Mouse (Mus musculus) midbrain, embryonic 16.5 days (tissue): ENCODE results near the gene Zkscan3. TPM values are rescaled to one million over a fixed set of nuclear protein-coding genes. Genes with fewer than 3 reads are reported as not detected.
A peak's percentile ranks its signal among the peaks of the same experiment; 100 is the strongest.

ENCODE experiments used
- ATAC-seq: fragments of 200-750 bp; cut with Nextera tagmentation; 2 replicates; pipeline ENCODE4 v1.8.0; 2017; ENCODE audit warnings: moderate TSS enrichment
- H3K27ac ChIP-seq: fragments of 300-500 bp; sonication (generic); 2 replicates; pipeline ENCODE4 v1.5.1; 2014; ENCODE audit warnings: mild to moderate bottlenecking, low read length, mixed read lengths
- H3K27me3 ChIP-seq: fragments of 300-500 bp; sonication (generic); 2 replicates; pipeline ENCODE4 v1.6.1; 2014; ENCODE audit warnings: low read depth, low read length, mixed read lengths; ENCODE audit not compliant: control insufficient read depth, insufficient read depth
- H3K36me3 ChIP-seq: fragments of 300-500 bp; sonication (generic); 2 replicates; pipeline ENCODE4 v1.6.1; 2014; ENCODE audit warnings: mild to moderate bottlenecking, low read length, moderate library complexity, mixed read lengths; ENCODE audit not compliant: control insufficient read depth, insufficient read depth
- H3K4me1 ChIP-seq: fragments of 300-500 bp; sonication (generic); 2 replicates; pipeline ENCODE4 v1.6.1; 2014; ENCODE audit warnings: mild to moderate bottlenecking, low read length, mixed read lengths; ENCODE audit not compliant: control insufficient read depth, insufficient read depth
- H3K4me2 ChIP-seq: fragments of 300-500 bp; sonication (generic); 2 replicates; pipeline ENCODE4 v1.6.1; 2014; ENCODE audit warnings: mild to moderate bottlenecking, low read length, mixed read lengths
- H3K4me3 ChIP-seq: fragments of 300-500 bp; sonication (generic); 2 replicates; pipeline ENCODE4 v1.5.1; 2014; ENCODE audit warnings: low read depth, mild to moderate bottlenecking, low read length, moderate library complexity, mixed read lengths
- H3K9ac ChIP-seq: fragments of 300-500 bp; sonication (generic); 2 replicates; pipeline ENCODE4 v1.6.1; 2014; ENCODE audit warnings: low read depth, low read length, mixed read lengths
- H3K9me3 ChIP-seq: fragments of 300-500 bp; sonication (generic); replicated peaks from 2 replicates; pipeline ENCODE4 v1.6.1; 2014; ENCODE audit warnings: mild to moderate bottlenecking, low read length, mixed read lengths; ENCODE audit not compliant: control insufficient read depth, poor library complexity, severe bottlenecking
- WGBS: fragments of 180-500 bp; shearing (Covaris S2); extraction: QIAGEN DNeasy Blood & Tissue Kit; methylation state at CpG from one replicate; pipeline ENCODE4 v1.1.7; 2014; 5-methylcytosine and 5-hydroxymethylcytosine counted together
- polyA plus RNA-seq: library from polyadenylated mRNA; unstranded; fragments of >200 nt; fragmentation: Nextera tagmentation; extraction: Ambion mirVana; gene quantifications from 2 replicates; pipeline ENCODE4 v1.2.1, GENCODE M21; 2015

The Zkscan3 gene
- polyA plus RNA-seq: 64.5 and 73.5 TPM in 2 replicates

- Histone ChIP-seq H3K4me2 (peak within 1 kb of the TSS; percentile 71), H3K9me3 (no peaks in the 10 kb centered on the region), H3K27ac (peak within 1 kb of the TSS; percentile 81), H3K4me1 (peaks cover 25% of the 10 kb centered on the region), H3K27me3 (no peaks in the 10 kb centered on the region; the same call in 1 of the 2 replicates), H3K36me3 (peaks cover 8% of the 10 kb centered on the region), H3K4me3 (peak within 1 kb of the TSS; percentile 88), H3K9ac (peak within 1 kb of the TSS; percentile 86)
- under 1% methylated on average over 35 of the region's 35 CpGs for WGBS
- peak; percentile 97 for ATAC-seq
Measured at GRCm38 (mm10) chr13:21402287-21402846, at the start of gene Zkscan3. Zkscan3 (minus strand) TSS chr13:21402755.

DNA sequence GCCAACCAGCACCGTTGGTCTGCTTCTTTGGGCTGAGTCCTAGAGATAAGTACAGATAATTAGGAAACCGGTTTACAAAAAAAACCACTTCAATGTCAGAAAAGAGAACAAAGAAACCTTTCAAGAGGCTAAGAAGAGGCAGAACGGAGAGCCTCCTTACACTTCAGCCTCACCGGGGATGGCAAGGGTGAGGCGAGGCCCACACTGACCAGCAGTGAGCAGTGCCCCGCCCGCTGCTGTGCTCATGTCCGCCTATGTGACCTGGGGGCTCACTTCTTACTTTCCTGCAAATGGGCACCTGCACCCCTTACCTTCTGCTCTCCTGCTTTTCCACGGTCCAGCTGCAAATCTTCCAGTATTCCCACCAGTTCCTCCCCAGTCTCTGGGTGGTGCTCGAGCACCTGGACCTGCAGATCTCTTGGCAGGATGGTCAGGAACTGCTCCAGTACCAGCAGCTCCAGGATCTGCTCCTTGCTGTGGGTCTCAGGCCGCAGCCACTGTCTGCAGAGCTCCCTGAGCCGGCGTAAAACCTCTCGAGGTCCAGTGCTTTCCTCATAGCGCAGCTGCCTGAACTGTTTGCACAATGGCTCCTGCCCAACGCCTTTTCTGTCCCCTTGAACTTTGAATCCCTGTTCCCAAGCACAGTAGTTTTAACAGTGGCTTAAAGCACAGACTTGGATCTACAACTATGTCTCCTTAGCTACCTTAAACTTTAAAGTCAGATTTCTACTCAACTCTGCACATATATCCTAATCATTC lies 45.5 kb upstream of the Zkscan3 start:
- ATAC-seq: no peak
- Histone ChIP-seq H3K27ac (no peak overlapping the region), H3K4me1 (peaks cover 12% of the 10 kb centered on the region), H3K36me3 (peaks cover 24% of the 10 kb centered on the region), H3K4me3 (no peak overlapping the region), H3K9ac (no peak overlapping the region), H3K27me3 (no peaks in the 10 kb centered on the region), H3K9me3 (no peaks in the 10 kb centered on the region), H3K4me2 (no peak overlapping the region)
- WGBS: 85% methylated on average over 16 of the region's 16 CpGs

DNA sequence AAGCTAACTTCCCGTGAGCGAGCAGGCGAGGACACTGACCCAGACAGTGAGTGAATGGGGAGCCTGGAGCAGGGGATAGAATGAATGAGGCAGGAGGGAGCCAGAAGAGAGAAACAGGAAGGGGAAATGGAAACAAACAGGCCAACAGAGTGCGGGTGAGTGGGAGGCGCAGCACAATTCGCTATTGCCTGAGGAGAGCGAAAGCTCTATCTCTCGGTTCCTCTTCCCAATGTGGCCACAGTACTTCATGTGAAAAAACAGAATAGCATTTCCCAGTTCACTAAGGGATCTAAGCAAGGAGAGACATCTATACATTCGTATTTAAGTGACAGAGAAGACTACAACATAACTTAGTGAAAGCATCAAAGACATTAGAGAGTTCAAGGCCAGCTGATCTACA lies 44.2 kb upstream of the Zkscan3 start:
- no peak overlapping the region for H3K4me3 ChIP-seq
- 0 out of 2 replicates have a peak, but pooled peaks cover under 1% of the 10 kb centered on the region for H3K4me1 ChIP-seq
- H3K36me3 ChIP-seq: peaks cover 24% of the 10 kb centered on the region
- WGBS: 93% methylated on average over 9 of the region's 9 CpGs
- H3K27me3 ChIP-seq: no peaks in the 10 kb centered on the region
- H3K9ac ChIP-seq: no peak overlapping the region
- ATAC-seq: no peak
- H3K9me3 ChIP-seq: no peaks in the 10 kb centered on the region
- no peak overlapping the region for H3K4me2 ChIP-seq
- H3K27ac ChIP-seq: no peak overlapping the region

DNA sequence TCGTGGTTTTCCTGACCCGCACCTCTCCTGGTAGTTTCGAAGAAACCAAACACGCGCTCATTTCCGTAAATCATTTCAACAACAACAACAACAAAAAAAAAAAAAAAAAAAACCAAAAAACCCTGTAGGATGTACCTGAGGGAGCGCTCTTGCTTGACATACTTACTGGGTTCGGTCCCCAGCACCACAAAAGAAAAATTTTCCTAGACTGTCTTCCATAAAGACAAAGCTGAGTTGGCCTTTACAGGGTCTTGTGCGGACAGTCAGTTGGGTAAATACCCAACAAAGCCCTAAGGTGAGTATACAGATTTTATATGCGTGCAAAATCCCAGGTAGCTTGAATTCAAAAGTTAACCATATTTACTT lies 38.6 kb upstream of the Zkscan3 start:
- ATAC-seq: peak; percentile 61
- 18% methylated on average over 10 of the region's 10 CpGs for whole genome bisulfite sequencing
- Histone ChIP-seq H3K4me1 (peaks cover 13% of the 10 kb centered on the region), H3K27ac (peak overlapping the region; percentile 85), H3K36me3 (peaks cover 14% of the 10 kb centered on the region), H3K4me2 (peak overlapping the region; percentile 75), H3K9me3 (no peaks in the 10 kb centered on the region), H3K27me3 (no peaks in the 10 kb centered on the region), H3K4me3 (peak overlapping the region; percentile 51), H3K9ac (peak overlapping the region; percentile 73; the same call in 1 of the 2 replicates)

- under 1% methylated on average over 32 of the region's 32 CpGs for WGBS
- Histone ChIP-seq H3K27me3 (no peaks in the 10 kb centered on the region), H3K4me2 (peak within 1 kb of the TSS; percentile 75), H3K4me3 (peak within 1 kb of the TSS; percentile 51), H3K36me3 (peaks cover 14% of the 10 kb centered on the region), H3K9ac (peak within 1 kb of the TSS; percentile 73), H3K4me1 (peaks cover 13% of the 10 kb centered on the region), H3K9me3 (no peaks in the 10 kb centered on the region), H3K27ac (peak within 1 kb of the TSS; percentile 85)
- peak; percentile 99 for ATAC-seq
Measured at GRCm38 (mm10) chr13:21440503-21441206, 38.1 kb upstream of the Zkscan3 start, which contains the start of gene Pgbd1. Pgbd1 (minus strand) TSS chr13:21441058.

GRCm38 (mm10) chr13:21435476-21435875 lies 32.9 kb upstream of the Zkscan3 start:
- ATAC-seq: no peak
- no peaks in the 10 kb centered on the region for H3K36me3 ChIP-seq
- 86% methylated on average over 4 of the region's 4 CpGs for WGBS

DNA sequence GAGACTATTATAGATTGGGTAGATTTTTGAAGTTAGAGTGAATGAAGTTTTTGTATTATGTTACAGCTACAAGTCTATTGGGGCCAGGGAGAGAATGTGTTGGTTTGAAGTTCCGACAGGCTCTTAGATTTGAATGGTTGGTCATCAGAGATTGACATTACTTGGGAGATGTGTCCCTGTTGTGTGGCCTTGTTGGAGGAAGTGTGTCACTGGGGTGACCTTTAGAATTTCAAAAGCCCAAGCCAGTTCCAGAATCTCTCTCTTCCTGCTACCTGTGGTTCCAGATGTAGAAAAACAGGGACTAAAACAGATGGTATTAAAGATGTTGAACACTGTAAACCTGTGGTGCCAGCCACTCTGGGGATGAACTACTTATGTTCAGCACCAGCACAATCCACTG lies 25.1 kb upstream of the Zkscan3 start:
- 95% methylated on average over 1 of the region's 1 CpGs for WGBS
- H3K27ac ChIP-seq: no peak overlapping the region
- no peaks in the 10 kb centered on the region for H3K9me3 ChIP-seq
- H3K27me3 ChIP-seq: no peaks in the 10 kb centered on the region
- no peaks in the 10 kb centered on the region for H3K36me3 ChIP-seq
- H3K4me1 ChIP-seq: no peaks in the 10 kb centered on the region
- no peak overlapping the region for H3K9ac ChIP-seq
- ATAC-seq: no peak
- H3K4me3 ChIP-seq: no peak overlapping the region
- H3K4me2 ChIP-seq: no peak overlapping the region

More at GRCm38 (mm10) chr13:21435476-21435875, 32.9 kb upstream of the Zkscan3 start:
- H3K4me2 ChIP-seq: no peak overlapping the region
- H3K9me3 ChIP-seq: no peaks in the 10 kb centered on the region
- H3K4me3 ChIP-seq: no peak overlapping the region
- no peak overlapping the region for H3K27ac ChIP-seq
- peaks cover 10% of the 10 kb centered on the region for H3K4me1 ChIP-seq
- no peak overlapping the region for H3K9ac ChIP-seq
- no peaks in the 10 kb centered on the region for H3K27me3 ChIP-seq

DNA sequence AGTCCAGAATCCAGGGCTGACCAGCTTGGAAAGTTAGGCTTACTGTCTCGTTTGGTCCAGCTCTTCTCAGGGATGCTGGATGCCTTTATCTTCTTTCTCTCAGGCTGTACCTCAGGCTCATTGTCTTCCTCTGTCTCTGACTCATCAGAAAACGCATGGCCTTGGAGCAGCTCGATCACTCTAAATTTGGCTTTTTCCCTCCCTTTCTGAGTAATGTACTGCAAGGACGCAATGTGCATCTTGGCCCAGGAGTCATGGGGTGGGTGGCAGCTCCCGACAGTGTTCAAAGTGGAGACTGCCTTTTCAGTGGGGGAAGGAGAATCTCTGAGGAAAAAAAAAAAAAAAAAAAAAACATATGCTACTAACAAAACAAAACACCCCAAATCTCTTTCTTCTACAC lies 20.7 kb upstream of the Zkscan3 start:
- Histone ChIP-seq H3K9me3 (no peaks in the 10 kb centered on the region), H3K4me1 (no peaks in the 10 kb centered on the region), H3K4me2 (no peak overlapping the region), H3K9ac (no peak overlapping the region), H3K36me3 (no peaks in the 10 kb centered on the region), H3K27me3 (no peaks in the 10 kb centered on the region), H3K4me3 (no peak overlapping the region), H3K27ac (no peak overlapping the region)
- 81% methylated on average over 5 of the region's 5 CpGs for WGBS
- no peak for ATAC-seq

DNA sequence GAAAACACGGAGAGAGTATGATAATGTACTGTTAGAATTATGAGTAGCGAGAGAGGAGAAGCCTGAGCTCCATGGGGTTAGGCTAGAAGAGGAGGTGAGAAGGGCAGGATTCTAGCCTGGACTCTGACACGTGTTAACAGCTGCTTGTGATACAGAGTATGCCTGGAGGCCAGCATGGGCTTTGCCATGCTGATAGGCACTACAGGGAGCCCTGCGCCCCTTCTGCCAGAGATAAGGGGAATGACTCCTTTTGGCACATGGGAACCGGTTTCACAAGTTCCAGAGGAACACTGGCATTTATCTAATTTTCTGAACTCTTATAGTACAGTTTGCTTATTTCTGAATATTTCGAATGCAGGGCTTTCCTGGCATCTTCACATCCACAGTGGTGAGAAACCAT lies 16.3 kb upstream of the Zkscan3 start:
- Histone ChIP-seq H3K36me3 (no peaks in the 10 kb centered on the region), H3K9me3 (no peaks in the 10 kb centered on the region), H3K4me1 (no peaks in the 10 kb centered on the region), H3K4me3 (no peak overlapping the region), H3K27me3 (no peaks in the 10 kb centered on the region), H3K9ac (no peak overlapping the region), H3K4me2 (no peak overlapping the region), H3K27ac (no peak overlapping the region)
- WGBS: 71% methylated on average over 6 of the region's 6 CpGs
- no peak for ATAC-seq
